Mouse (Mus musculus): ENCODE results near the gene Chst15.

DNA sequence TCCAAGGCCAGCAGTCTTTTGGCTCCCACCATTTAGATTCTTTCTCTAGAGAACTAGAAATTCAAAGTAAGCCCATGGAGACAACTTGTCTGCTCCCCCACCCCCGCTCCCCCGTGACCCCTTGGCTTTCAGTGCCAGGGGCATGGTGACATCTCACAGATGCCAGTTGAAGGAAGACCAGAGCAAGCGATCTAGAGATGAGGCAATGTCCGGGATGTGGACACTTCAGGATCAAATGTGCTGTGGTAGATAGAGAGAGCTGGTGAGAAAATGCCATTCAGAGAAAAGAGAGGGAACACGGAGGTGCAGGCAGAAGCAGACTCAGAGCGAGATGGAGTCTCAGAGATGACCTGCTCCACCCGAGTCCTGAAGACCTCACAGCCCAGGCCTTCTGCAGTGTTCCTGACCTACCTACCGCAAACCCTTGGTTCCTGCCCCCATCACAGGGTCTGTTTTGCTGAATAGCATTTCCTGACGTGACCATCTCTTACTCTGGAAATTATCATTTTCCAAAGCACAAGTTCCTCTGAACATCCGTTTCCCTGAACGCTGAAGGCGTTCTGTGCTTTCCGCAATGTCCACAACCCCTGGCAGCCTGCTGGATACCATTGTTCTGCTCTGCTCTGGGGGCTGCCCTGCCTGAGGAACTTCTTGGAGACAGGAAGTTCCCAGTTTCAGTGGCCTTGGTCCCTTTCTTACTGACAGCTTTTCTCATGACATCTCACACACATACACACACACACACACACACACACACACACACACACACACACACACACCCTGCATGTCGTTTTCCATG, 22.2 kb upstream of the Chst15 start:
- no peak for TF ChIP-seq POLR2A (IDR thresholded peaks at IDR 0.05; ENCODE audit: low read depth, low read length)
- TF ChIP-seq CTCF (conservative IDR thresholded peaks at IDR 0.05; ENCODE audit: insufficient read depth, insufficient read length, low read depth, low read length): no peak

Data from kidney, adult 2 months (tissue).